Mouse (Mus musculus): Measurements from ENCODE around the gene Psma6. TPM values are rescaled to one million over a fixed set of nuclear protein-coding genes. Genes with fewer than 3 reads are reported as not detected.
"Not testable (repeated sequence)": the region's sequence is repeated elsewhere in the genome, so short reads cannot be mapped to it uniquely, and the experiment has no call there.

Psma6 gene
- total RNA-seq, 2 experiments from 2014 or later, result 139 to 142 TPM

- DNase-seq (ENCODE audit: low spot score in 2 of 2), result no peak
- intact Hi-C loops (cut with DNase I), result no loop called here
Measured at GRCm38 (mm10) chr12:55389132-55390081, 5.4 kb downstream of the Psma6 start.

- intact Hi-C loops (cut with DNase I), result no loop called here
- DNase-seq (ENCODE audit: low spot score in 2 of 2), result no peak
Measured at GRCm38 (mm10) chr12:55392120-55392519, 8.1 kb downstream of the Psma6 start.

- DNase-seq (ENCODE audit: low spot score in 2 of 2), result no peak
- intact Hi-C loops (cut with DNase I), result no loop called here
Measured at GRCm38 (mm10) chr12:55392733-55393577, 8.9 kb downstream of the Psma6 start.

GRCm38 (mm10) chr12:55395601-55396000, 11.6 kb downstream of the Psma6 start:
- DNase-seq (ENCODE audit: low spot score in 2 of 2); intact Hi-C loops (cut with DNase I): not testable (repeated sequence)

GRCm38 (mm10) chr12:55396536-55396935, 12.5 kb downstream of the Psma6 start:
- DNase-seq (ENCODE audit: low spot score in 2 of 2), result no peak
- intact Hi-C loops (cut with DNase I), result no loop called here

GRCm38 (mm10) chr12:55397544-55398239, 13.7 kb downstream of the Psma6 start:
- DNase-seq (ENCODE audit: low spot score in 2 of 2), result no peak
- intact Hi-C loops (cut with DNase I), result no loop called here

- peak; percentile 89 to 91 for DNase-seq (ENCODE audit: low spot score in 2 of 2)
- intact Hi-C loops (cut with DNase I), result loop anchor here (1.0 kb wide), 1 partner anchor 94 kb away; the partner anchor contains the start of gene Nfkbia
Measured at GRCm38 (mm10) chr12:55398240-55399127, 14.5 kb downstream of the Psma6 start.

- intact Hi-C loops (cut with DNase I), result loop anchor here (1.0 kb wide), 1 partner anchor 93 kb away; the partner anchor contains the start of gene Nfkbia
- no peak for DNase-seq (ENCODE audit: low spot score in 2 of 2)
Measured at GRCm38 (mm10) chr12:55399128-55399677, 15.2 kb downstream of the Psma6 start.

- DNase-seq (ENCODE audit: low spot score in 2 of 2), result no peak
- intact Hi-C loops (cut with DNase I), result no loop called here
Measured at GRCm38 (mm10) chr12:55407888-55408287, 23.9 kb downstream of the Psma6 start.

GRCm38 (mm10) chr12:55415255-55415654, 31.2 kb downstream of the Psma6 start:
- DNase-seq (ENCODE audit: low spot score in 2 of 2), result no peak
- intact Hi-C loops (cut with DNase I), result no loop called here

GRCm38 (mm10) chr12:55415762-55416161, 31.7 kb downstream of the Psma6 start:
- DNase-seq (ENCODE audit: low spot score in 2 of 2), result no peak

GRCm38 (mm10) chr12:55420220-55420619, 36.2 kb downstream of the Psma6 start:
- no peak for DNase-seq (ENCODE audit: low spot score in 2 of 2)
- intact Hi-C loops (cut with DNase I), result no loop called here

More at GRCm38 (mm10) chr12:55415762-55416161, 31.7 kb downstream of the Psma6 start:
- intact Hi-C loops (cut with DNase I), result no loop called here

- intact Hi-C loops (cut with DNase I), result no loop called here
Measured at GRCm38 (mm10) chr12:55422057-55422456, 38.0 kb downstream of the Psma6 start.

GRCm38 (mm10) chr12:55426300-55426699, 42.3 kb downstream of the Psma6 start:
- intact Hi-C loops (cut with DNase I), result no loop called here
- no peak for DNase-seq (ENCODE audit: low spot score in 2 of 2)

More at GRCm38 (mm10) chr12:55422057-55422456, 38.0 kb downstream of the Psma6 start:
- no peak for DNase-seq (ENCODE audit: low spot score in 2 of 2)

- DNase-seq (ENCODE audit: low spot score in 2 of 2), result peak in 1 of 2 experiments; percentile 44
- intact Hi-C loops (cut with DNase I), result no loop called here
Measured at GRCm38 (mm10) chr12:55429201-55429600, 45.2 kb downstream of the Psma6 start.

GRCm38 (mm10) chr12:55429956-55430355, 45.9 kb downstream of the Psma6 start:
- DNase-seq (ENCODE audit: low spot score in 2 of 2), result no peak
- intact Hi-C loops (cut with DNase I), result no loop called here

GRCm38 (mm10) chr12:55432284-55432919, 48.4 kb downstream of the Psma6 start:
- intact Hi-C loops (cut with DNase I), result no loop called here

GRCm38 (mm10) chr12:55432920-55433284, 48.9 kb downstream of the Psma6 start:
- intact Hi-C loops (cut with DNase I), result no loop called here
- no peak for DNase-seq (ENCODE audit: low spot score in 2 of 2)

More at GRCm38 (mm10) chr12:55432284-55432919, 48.4 kb downstream of the Psma6 start:
- no peak for DNase-seq (ENCODE audit: low spot score in 2 of 2)
